Mouse (Mus musculus): Measurements from ENCODE around the gene Mrgpra6.

Mrgpra6 gene

DNA sequence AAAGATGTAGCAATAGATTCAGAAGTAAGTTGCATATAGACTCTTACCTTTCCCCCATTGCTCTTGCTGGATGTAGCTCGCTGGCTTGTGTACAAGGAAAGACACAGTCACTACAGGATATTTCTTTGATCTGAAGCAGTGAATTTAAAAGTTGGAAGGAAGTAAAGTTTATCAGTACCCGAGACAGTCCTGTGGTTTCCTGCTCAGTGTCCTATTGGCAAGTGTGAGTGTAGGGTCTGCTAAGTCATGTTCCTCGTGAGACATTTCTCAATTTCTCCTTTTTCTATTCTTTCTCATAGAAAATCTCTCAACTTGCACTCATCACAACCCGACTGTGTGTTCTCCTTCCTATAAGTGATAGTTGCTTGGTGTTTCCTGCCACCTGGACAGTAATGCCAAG lies at the start of gene Mrgpra6:
Gene Mrgpra6 (minus strand): TSS at position 91 of the 400 bp plus-strand sequence.
- no peak for DNase-seq

GRCm38 (mm10) chr7:47252770-47253169 lies 48.0 kb upstream of the Mrgpra6 start, which contains the start of gene Mrgpra9:
Mrgpra9 (minus strand) TSS chr7:47252848.
- DNase-seq = no peak

- no peak for DNase-seq
Observed at GRCm38 (mm10) chr7:47244658-47245057, 39.9 kb upstream of the Mrgpra6 start.

GRCm38 (mm10) chr7:47195271-47195670 lies 9.4 kb downstream of the Mrgpra6 start:
- no peak for DNase-seq

DNA sequence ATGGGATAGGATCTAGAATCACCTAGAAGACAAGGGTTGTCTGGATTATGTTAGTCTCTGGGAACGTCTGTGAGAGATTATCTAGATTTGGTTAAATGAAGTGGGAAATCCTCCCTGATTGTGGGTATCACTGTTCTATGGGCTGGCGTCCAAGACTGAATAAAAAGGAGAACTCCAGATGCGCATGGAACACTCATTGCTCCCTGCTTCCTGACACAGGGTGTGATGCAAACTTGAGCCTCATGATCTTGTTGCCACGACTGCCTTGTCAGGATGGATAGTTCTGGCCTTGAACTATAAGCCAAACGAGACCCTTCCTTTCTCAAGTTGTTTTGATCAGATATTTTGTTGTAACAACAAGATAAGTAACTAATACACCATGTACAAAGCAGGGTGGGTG lies 33.9 kb downstream of the Mrgpra6 start:
- DNase-seq = no peak

- DNase-seq = no peak
Observed at GRCm38 (mm10) chr7:47165028-47165427, 39.7 kb downstream of the Mrgpra6 start.

DNA sequence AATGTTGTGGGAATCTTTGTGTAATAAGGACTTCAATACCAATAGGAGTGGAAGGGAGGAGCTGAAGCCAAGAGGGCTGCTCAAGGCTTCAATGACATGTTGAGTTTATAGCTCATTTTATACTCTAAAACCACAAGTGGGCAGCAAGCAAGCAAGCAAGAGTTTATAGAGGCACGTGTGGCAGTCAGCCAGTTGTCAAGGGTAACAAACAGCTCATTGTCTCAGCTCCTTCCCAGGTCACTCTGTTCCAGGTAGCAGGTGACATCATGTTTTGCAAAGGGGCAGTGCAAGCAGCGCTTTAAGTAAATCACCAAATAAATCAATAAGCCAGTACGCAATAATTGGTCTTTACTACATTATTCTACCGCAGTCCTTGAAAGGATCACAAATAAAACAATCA lies 41.5 kb downstream of the Mrgpra6 start:
- DNase-seq = no peak

- peak in 1 of 2 experiments; percentile 13 for DNase-seq
Observed at GRCm38 (mm10) chr7:47158451-47158850, 46.3 kb downstream of the Mrgpra6 start.

DNA sequence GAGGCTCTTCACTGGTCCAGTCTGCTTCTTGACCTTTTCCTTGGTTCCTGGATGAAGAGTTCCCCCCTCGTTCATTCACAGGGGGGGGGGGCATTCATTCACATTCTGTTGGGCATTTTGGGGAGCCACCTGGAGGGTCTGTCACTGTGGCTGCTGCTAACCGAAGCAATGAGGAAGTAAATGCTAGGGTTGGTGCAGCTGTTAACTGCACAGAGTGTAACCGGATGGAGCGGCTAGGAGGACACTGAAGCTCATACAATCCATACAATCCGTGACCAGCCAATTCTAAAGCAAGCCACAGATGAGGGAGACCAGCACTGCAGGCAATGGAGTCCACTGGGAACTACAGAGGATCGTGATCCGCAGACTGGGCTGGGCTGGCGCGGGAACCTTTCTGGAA lies 47.0 kb downstream of the Mrgpra6 start:
- no peak for DNase-seq

GRCm38 (mm10) chr7:47155849-47156248 lies 48.9 kb downstream of the Mrgpra6 start:
- no peak for DNase-seq

DNA sequence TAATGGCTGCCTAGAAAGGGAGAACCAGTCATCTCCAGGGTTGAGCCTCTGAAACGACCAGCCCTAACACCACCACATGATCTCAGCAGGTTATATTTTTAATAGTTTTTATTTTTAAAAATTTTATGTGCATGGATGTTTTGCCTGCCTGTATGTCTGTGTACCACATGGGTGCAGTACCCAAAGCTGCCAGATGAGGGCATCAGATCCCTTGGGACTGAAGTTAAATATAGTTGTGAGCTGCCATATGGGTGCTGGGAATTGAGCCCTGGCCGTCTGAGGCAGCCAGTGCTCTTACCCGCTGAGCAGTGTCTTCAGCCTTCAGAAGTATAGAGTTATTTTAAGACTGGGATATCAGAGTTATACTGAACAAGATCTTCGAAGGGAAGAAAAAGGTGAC lies 49.3 kb downstream of the Mrgpra6 start:
- no peak for DNase-seq

GRCm38 (mm10) chr7:47150420-47151061 lies 54.2 kb downstream of the Mrgpra6 start:
- DNase-seq = peak; percentile 44 to 58

DNA sequence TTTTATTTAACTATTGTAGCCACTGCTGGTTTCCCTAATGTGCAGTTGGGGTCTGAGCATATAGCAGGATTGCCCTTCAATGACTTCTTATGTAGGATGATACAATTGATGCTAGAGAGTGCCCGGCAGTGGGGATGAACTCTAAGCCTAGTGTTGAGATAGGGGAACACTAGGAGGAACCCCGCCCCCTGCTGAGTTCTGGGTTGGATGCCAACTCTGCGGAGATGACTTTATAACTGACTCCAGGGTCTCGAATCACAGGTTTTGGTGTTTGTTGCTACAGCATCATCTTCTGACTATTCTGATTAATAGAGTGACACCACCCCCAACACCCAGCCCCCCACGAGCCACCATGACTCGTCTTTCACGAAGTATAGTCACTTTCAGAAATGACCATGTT lies 56.4 kb downstream of the Mrgpra6 start:
- DNase-seq = no peak

DNA sequence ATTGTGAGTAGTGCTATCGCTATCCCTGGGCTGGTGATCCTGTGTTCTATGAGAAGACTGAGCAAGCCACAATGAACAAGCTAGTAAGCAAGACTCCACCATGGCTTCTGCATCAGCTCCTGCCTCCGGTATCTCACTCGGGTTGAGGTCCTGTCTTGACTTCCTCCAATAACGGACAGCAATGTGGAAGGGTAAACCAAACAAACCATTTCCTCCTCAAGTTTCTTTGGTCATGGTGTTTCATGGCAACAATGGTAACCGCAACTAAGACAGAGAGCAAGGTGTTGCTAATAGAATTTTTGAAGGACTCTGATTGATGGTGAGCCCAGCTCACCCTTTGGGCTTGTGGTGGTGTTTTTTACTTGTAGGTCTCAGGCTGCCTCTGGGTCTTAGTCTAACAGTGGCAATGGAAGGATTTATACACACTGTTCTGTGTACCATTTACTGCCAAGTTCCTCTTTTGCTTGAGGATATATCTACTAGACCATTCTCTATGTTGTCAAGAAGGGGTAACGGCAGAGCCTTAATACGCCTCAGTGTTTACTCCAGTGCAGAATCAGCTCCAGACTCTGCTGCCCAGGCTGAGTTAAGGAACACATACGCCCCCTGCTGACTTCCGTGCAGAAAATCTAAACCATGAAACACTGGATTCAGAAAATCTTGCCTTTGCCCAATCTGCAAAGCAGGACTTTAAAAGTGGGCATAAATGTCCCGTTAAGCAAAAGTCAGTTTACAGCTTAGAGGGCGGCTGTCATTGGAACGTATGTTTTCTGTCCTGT lies 58.5 kb downstream of the Mrgpra6 start:
- DNase-seq = peak; percentile 30

DNA sequence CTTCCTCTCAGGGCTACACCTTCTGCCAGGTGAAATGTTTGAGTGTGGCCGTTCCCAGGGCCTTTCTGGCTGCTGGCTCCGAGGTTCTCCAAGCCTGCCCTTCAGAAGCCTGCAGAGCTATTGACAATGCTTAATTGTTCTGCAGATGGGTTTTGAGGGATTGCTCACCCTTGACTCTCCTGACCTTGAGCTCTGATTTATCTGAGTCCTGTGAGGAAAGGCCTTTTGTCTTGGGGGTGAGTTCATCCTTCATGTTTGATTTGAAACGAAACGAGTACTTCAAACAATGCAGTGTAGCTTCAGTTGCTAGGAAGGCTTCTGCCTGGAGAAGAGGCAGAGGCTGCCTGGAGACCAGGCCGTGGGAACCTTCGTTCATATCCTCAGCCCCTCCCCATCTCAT lies 60.4 kb downstream of the Mrgpra6 start:
- DNase-seq = no peak

DNA sequence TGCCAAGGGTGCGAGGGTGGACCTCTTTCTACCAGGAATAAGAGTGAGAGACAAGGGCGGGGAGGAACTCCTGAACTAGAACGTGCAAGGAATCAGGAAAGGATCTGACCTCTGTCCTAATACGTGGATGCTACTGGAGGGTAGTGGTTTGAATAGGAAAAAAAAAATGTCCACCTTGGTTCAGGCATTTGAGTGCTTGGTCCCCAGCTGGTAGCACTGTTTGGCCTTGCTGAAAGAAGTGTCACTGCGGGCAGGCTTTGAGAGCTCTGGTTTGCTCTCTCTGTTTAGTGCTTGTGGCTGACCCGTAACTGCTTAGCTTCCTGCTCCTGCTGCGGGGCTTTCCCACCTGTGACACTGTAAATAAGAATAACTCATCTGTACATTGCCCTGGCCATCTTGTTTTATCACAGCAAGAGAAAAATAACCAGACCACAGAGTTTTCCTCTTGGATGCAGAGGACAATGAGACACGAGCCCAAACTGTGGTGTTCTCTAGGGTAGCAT lies 64.8 kb downstream of the Mrgpra6 start:
- DNase-seq = no peak
